Mouse (Mus musculus): ENCODE data around the gene Tbkbp1.

GRCm38 (mm10) chr11:97199519-97199918 lies 48.2 kb upstream of the Tbkbp1 start:
- no peak for TF ChIP-seq CTCF (conservative IDR thresholded peaks at IDR 0.05; ENCODE audit: low read length)
- no peak for TF ChIP-seq POU5F1 (IDR thresholded peaks at IDR 0.05; ENCODE audit: borderline replicate concordance, low read length)
